Mouse (Mus musculus) CD4-positive, CD25-positive, alpha-beta regulatory T cell, adult 2 months (primary cell): ENCODE measurements at regions not wholly inside any gene's neighbourhood (a gene's known extent, or its start where the extent isn't known, plus 50 kb on each side); places are given as distances from the start of the nearest gene placed in this dataset.
"Not testable (repeated sequence)": the region's sequence is repeated elsewhere in the genome, so short reads cannot be mapped to it uniquely, and the experiment has no call there.

ENCODE experiments used
- DNase-seq: peaks from one replicate; pipeline ENCODE4 v3.0.0-alpha.2; 2012; ENCODE audit warnings: low read depth, low spot score

DNA sequence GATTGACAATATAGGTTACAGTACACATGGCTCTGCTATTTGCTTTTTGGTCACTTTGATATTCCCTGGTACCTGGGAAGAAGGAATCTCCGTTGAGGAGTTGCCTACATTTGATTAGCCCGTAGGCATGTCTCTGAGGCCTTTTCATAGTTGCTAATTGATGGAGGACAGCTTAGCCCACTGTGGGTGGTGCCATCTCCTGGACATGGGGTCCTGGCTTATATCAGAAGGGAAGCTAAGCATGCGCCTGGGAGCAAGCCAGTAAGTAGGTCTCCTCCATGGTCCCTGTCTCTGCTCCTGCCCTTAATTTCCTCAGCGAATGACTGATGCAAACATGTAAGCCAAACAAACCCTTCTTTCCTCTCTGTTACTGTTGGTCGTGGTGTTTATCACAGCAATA lies 1335.8 kb upstream of the A1bg start:
- DNase-seq: no peak

DNA sequence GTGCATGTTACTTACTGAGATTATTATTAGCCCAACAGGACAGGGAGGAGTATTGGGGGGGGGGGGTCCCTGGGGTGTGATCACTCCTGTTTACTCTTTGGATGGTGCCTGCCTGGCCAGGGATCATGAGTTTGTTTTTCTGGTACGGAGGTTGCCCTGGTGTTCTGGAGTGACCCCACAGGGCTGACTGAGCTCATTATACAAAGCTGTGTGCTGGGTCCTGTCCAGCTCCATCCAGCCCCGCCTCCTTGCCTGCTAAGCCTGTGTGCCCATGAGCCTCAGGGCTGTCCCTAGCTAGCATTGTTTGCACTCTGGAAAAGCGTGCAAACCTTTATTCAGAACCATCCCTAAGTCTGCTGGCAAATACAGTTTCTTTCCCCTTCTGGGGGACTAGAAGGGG lies 1335.1 kb upstream of the A1bg start:
- no peak for DNase-seq

DNA sequence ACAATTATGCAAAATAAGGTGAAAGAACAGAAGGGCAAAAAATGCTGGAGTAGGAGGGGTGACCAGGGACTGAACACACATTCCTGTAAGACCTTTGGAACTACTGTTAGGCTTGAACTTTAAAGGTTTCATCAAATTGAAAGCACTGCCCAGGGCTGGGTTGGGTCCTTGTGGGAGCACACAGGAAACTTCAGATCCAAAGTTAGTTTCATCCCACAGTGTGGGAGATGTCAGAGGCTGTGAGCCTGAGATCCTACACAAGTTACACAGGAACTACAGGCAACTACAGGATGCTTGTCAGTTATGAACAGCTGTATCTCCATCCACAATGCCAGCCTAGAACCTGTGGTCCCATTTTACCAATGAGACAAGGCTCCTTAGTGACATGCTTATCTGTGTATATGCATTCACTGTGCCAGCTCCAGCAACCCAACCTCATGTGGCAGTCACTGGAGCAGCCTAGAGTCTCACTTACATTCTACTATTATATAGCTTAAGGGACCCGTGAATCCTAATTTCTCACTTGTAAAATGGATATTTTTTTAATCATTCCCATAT lies 1334.4 kb upstream of the A1bg start:
- DNase-seq: no peak

DNA sequence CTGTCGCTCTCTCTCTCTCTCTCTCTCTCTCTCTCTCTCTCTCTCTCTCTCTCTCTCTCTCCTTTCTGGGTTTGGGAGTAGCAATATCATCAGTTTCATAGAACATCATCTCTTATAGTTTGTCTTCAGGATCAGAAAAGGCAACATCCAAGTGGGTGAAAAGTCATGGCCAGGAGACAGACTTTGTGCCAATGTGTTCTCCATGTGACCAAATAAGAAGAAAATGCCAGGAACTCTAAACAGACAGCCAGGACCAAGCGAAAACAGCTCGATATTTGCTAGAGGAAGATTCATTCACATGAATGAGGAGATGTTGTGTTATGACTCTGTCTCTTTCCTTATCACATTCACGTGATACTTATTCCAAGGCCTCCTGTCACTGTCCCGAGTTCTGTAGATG lies 1332.8 kb upstream of the A1bg start:
- DNase-seq: no peak

DNA sequence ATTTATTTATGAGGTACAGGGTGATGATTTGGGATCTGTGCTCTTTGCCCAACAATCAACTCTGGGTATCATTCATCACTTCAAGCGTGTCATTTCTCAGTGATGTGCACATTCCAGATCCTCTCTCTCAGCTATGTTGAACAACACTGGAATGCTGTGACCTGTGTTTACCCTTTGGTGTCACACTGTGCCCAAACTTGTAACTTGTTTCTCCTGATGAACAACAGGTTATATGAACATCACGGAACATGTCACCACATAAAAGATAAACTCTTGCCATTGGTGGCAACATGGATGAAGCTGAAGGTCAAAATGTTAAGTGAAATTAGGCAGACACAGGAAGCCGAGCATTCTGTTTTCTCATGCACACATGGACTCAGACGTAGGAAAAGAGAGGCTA lies 1330.9 kb upstream of the A1bg start:
- no peak for DNase-seq

DNA sequence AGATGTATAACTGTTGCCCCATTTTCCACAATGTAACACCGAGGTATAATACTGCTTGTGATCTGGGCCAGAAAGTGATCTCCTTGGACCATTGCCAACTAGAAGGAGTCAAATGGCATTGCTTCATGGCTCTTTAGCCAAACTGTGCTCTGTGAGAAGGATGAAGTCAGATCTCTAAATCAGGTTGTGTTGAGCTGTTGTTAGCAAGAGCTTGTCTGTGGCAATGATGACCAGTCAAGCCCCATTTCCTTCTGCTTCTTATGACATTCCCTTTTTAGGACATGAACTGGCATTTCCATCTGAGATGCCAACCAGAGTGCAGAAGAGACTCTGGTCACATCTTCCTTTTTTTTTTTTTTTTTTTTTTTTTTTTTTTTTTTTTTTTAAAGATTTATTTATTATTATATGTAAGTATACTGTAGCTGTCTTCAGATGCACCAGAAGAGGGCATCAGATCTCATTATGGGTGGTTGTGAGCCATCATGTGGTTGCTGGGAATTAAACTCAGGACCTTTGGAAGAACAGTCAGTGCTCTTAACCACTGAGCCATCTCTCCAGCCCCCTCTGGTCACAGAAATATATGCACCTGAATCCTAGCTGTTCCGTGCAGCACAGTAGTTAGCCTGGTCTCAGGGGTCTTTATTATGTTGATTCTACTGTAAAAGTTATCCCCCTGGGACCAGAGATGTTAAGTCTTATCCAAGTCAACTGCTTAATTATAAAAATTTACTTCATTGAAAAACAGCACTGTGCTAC lies 1329.4 kb upstream of the A1bg start:
- not testable (repeated sequence) for DNase-seq

DNA sequence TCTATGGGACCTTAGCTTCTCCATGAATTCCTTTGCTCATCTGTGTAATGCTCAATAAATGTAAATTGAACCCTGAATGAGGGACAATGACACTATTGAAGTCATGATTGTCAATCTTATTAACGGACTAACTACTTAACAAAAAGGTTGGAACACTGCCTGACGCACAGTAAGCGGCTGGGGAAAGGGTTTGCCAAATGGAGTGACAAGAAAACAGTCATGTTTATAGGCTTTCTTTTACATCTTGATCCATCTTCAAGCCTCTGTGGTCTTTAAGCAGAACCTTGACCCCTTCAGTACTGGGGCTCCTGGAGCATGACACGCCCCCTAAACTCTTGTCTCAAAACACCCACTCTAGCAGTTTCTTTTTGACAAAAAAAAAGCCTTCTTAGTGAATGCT lies 1326.6 kb upstream of the A1bg start:
- DNase-seq: no peak

DNA sequence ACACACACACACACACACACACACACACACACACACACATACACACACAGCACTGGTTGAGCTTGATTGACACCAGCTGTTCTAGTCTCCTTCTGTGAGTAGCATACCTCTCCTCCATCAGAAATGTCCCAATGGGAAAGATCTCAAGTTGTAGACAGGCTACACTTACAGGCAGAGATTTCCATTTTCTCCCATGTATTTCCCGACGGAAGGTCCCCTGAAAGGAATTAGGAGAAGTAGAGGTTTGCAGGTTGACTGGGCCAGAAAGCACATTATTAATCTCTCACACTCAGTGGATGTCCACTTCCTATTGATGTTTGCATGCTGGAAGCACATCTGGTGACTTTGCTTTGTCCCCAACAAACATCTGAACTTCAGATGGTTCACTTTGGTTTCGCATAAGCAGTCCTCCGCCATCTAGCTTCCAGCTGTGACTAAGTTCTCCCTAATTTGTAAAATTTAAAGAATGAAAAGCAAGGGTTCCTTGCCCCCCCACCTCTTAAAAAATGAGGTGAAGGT lies 1323.8 kb upstream of the A1bg start:
- no peak for DNase-seq

DNA sequence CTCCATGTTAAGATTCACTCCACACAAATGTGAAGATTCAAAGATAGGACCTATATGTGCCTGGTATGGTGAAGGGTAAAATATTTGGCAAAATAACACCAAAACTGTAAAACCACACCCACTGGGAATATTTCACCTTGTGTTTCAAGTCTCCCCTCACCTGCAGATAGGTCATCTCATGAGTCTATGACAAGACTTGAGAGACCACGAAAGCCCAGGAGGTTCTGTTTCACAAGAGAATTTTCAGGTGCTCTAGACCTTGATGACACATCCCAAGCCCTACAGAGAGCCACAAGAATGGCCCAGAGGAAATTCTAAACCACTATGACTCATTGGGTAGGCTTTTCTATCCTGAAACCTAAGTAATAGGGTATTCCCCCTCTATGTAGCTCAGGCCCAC lies 1322.4 kb upstream of the A1bg start:
- peak; percentile 30 for DNase-seq

DNA sequence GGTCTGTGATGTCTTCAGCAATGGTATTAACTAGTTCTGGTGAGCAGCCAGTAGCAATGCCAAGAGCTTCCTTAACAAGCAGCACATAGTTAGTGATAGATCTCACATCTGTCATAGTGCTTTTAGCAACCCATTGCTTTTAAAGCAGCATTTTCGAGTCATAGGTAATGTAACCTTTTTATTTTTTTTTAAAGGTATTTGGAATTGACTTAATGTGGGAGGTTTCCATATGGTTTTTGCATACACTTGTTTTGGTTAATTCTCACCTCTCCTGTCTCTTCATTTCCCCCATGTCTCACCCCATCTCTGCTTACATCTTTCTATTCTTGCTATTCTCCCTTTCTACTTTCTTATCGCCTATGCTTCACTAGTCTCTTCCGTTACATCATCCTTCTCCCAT lies 1322.0 kb upstream of the A1bg start:
- DNase-seq: no peak

DNA sequence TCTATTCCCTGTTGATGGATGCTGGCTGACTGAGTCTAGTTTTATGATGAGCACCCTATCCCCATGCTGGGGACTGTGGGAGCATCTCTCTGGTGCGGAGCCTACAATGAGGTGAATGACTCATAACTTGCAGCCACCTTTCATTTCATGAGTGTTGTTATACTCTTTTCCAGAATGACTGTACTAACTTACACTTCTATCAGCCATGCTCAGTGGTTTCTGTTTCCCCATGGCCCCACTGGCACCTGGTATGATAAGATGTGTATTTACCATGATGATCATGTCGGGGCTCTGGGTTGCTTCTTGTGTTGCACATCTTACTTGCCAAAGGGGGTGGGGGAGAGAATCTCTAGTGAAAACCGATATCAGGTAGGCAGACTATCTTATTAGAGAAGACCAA lies 1317.2 kb upstream of the A1bg start:
- DNase-seq: peak; percentile 58

DNA sequence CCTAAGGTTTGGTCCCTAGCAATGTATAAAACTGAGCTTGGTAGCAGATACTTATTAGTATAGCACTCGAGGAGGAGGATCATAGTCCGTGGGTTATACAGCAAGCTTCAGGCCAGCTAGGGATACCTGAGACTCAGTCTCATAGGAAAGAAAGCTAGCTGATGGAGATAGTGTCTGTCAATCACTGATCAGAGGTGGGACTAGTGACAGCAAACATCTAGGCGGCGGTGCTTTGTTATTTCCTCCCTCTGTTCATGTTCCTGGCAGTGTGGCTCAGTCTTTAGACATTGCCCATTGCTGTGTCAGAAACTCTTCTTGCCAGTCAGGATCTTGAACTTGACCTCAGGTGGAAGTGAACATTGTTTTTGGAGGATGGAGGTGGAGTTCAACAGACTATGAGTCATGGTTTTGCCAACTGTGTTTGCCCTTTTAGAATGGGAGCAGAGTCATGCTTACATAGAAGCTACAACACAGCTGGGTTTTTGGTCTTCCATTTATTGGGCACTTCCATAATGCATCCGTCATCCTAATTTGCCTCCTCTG lies 1315.8 kb upstream of the A1bg start:
- DNase-seq: peak; percentile 29

DNA sequence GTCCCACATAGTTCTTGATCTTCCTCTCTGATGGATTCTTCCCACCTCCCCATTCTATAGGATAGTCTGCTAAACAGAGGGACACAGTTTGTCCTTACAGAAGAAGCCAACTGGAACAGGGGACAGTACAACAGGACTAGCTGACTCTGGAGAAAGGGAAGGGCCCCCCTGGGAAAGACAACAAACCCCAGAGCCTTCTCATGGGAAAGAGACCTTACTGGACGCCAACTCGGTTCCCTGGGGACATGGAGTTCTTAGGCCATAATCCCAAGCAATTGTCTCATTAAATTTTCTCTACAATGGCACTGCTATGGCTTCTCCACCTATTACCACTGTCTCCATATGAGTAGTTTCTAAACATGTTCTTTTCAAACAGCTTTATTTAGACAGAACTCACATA lies 1313.2 kb upstream of the A1bg start:
- DNase-seq: no peak

DNA sequence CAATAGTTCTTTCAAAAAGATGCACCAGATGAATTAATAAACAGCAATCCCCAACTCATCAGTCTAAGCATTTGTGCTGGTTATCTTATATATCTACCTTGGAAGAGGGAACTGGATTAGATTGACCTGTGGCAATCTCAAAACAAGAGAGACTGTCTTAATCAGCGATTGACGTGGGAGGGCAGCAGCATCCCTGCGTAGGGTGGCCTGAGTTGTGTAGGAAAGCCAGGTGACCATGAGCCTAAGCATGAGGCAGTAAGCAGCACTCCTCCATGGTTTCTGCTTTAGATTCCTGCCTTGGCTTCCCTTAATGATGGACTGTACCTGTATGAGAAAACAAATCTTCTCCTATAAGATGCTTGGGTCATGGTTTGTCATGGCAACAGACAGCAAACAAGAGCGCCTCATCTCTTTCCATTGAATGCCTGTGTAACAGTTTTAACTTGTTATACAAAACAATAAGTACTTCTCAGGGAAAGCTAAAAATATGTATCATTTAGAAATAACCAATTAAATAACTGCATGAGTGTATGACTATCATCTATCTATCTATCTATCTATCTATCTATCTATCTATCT lies 1311.5 kb upstream of the A1bg start:
- no peak for DNase-seq

DNA sequence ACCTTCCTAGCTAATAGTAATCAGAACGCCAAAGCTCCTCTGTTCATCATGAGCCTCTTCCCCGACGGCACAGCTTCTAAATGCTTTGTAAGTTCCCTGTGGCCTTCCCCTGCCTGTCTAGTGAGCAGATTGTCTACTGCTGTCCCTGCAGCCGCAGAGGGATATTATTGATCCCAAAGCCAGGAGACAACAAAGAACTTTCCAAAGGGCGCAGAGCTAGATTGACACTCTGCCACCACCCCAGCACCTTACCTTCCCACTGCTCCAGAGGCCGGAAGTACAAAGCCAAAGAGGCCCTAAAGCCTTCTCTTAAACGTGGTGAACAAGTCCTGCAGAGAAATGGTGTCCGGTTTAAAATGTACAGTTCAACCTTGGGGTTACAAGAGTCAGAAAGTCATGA lies 1310.3 kb upstream of the A1bg start:
- DNase-seq: no peak

DNA sequence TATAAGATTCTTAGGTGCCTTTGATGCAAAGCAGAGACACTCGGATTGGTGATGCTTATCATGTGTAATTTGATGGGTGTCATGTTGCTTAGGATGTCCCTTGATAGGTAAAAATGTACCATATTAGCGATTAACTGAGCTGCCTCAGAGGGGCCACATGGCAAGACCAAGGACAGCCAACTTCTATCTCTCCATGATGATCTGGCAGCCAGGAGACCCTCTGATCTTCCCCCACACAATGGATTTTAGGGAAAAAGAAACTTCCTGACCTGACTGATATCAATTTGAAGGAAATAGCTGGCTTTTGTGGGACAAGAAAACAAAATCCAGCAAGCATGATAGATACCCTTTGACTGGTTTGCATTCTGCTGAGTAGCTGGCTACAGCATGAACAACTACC lies 1308.9 kb upstream of the A1bg start:
- no peak for DNase-seq

DNA sequence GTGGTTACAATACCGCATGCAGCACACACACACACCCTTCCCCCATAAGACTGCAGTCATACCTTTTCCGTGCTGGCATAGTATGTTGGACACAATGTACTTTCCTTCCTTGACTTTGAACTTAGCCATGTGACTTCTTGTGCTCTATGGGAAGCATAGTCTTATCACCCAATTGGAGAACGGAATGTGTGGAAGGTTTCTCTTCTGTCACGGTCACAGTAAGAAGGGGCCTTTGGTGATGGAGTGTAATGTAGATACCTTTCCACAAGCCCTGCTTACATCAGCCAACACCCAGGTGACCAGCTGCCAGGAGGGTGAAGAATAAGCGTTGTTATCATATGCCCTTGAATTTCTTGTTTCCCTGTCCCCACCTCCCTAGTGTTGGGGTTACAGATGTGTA lies 1308.0 kb upstream of the A1bg start:
- no peak for DNase-seq

DNA sequence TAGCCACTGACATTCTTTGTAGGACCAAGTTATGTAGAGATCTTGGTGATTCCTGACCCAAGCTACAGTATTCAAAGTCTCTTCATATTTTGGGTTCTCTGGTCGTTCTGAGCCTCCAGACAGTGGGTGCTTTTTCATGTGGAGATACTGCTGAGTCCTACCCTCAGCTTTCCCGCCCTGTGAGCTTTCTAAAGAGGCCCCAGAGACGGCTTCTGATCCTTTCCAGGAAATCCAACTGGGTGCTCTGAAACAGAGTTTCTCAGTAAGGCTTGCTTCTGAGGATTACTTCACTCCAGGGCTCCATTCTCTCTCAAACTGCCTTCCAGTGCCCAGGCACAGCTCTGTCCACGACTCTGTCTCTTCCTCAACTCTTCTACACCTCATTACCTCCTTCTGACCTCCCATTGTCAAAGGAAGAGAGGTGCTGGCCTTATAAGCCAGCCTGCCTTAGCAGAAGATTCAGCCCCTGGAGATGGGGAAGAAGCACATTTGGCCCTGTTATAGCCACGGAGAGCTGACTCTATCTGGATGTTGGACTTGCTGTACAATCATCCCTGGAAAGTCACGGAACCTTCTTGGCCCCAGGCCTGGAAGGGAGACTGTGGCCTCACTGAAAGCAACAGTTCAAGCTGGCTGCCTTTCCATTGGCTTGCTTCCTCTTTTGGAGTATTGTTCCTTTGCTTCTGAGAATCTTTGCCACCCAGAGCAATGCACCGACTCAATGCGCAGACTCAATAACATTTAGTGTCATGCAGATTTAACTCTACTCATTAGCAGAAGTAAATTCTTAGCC lies 1306.9 kb upstream of the A1bg start:
- DNase-seq: no peak

DNA sequence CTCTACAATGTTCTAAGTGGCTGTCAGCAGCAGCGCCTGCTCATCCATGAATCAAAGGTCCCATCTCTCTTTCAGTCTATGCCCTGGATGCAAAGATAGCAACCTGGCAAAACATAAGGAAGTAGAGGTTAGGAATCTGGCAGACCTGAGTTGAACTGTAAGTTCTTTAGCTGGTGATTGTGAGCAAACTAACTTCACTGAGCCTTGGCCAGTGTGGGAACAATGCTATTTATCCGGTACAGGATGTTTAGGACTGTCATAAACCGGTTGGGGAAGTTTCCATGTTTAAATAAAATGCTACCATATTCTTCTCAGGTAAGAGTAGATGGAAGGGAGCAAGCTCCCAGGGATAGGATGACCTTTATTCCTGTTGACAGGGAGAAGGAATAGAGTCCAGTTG lies 1306.2 kb upstream of the A1bg start:
- DNase-seq: no peak

DNA sequence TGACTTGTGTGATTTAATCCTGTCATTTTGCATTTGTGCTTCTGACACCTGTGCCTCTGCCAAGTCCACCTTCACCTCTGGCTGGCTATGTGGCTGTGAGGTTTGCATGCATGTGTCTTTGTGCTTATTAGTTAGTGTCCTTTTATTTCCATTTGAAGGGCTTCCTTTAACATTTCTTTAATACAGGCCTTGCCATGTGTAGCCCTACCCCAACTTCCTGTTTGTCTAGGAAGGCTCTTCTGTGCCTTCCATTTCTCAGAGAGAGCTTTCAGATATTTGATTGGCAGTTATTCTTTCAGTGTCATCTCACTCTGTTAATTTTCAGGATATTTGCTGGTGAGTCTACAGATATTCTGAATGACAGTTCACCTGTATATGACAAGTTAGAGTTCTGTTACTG lies 1302.0 kb upstream of the A1bg start:
- DNase-seq: no peak

DNA sequence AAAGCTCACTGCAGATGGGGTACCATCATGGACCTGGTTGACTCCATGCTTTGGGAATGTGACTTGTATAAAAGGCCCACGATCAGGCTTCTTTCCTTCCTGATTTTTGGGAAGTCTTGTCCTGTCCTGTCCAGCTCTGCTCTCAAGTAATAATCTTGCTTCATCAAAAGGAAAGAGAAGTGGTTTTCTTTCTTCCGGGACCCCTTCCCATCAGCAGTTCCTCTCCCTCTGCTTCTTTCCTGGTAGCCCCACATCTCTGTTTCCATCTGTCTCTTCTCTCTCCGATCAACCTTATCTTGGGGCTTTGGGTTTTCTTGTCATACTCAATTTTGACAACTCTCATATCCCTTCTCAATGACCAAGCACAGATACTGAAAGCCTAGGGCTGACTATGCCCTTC lies 1301.4 kb upstream of the A1bg start:
- DNase-seq: no peak

DNA sequence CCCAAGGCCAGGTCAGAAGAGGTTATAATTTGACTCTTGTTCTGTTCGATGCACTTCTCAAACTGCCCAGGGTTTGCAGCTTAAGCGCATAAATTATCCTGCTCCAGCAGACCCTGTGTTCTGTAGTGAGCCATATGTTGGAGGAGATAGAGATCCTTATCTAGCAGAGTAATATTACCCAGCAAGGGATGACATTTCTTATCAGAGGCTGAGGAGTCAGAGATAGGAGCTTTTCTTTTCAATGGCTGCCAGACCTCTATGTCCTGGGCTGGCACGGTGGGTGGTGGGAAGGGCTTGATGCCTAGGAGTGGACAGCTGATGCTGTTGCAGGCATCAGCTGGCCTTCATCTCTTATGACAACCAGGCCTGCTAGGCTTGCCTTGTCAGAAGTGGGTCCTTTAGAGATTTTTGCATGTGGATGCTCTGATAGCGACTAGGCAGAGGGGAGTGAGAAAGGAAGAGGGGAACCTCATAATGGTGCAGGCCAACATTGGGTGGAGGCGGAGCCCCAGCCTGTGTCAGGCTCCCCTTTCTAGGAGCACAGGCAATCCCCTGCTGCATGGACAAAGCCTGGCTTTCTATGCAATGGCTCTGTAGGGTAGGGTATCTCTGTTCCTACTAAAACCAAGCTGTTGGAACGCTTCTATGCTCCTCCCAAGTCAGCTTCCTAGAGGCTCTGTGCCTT lies 1300.5 kb upstream of the A1bg start:
- no peak for DNase-seq
